Mouse (Mus musculus) liver, embryonic 14.5 days (tissue): ENCODE measurements around the gene Lypd5.

Experiments used
- CTCF ChIP-seq: IDR thresholded peaks from 2 replicates; pipeline ENCODE4 v1.5.1; 2016; ENCODE audit warnings: antibody characterized with exemption, low read depth, control low read depth
- EP300 ChIP-seq: IDR thresholded peaks from 2 replicates; pipeline ENCODE4 v1.6.1; 2016; ENCODE audit warnings: antibody characterized with exemption, low read depth

DNA sequence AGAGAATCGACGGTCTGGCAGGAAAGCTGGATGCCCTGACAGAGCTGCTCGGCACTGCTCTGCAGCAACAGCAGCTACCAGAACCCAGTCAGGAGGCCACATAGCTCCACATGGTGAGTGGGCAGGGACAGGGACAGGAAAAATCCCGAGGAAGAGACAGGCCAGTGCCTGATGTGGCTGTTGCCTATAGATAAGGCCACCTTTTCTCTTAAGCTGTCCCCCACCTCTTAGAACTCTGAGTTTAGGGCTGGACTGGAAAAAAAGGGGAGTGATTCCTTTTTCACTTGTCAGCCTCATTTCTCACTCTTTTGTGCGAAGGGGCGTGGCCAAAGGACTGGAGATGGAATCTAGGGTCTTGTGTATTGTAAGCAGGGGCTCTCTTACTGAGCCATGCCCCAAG lies 35.1 kb downstream of the Lypd5 start:
- TF ChIP-seq CTCF, result no peak
- peak; percentile 63 for TF ChIP-seq EP300
